Mouse (Mus musculus) urinary bladder, postnatal 14 days (tissue): Measurements from ENCODE around the gene Lemd2.

ENCODE experiments used
- DNase-seq: peaks from one replicate; pipeline ENCODE4 v3.0.0; 2021; ENCODE audit warnings: low spot score

Gene Lemd2

GRCm38 (mm10) chr17:27187059-27187458, 17.2 kb downstream of the Lemd2 start:
- DNase-seq: no peak

- DNase-seq: no peak
Observed at GRCm38 (mm10) chr17:27186068-27186467, 18.2 kb downstream of the Lemd2 start.

DNA sequence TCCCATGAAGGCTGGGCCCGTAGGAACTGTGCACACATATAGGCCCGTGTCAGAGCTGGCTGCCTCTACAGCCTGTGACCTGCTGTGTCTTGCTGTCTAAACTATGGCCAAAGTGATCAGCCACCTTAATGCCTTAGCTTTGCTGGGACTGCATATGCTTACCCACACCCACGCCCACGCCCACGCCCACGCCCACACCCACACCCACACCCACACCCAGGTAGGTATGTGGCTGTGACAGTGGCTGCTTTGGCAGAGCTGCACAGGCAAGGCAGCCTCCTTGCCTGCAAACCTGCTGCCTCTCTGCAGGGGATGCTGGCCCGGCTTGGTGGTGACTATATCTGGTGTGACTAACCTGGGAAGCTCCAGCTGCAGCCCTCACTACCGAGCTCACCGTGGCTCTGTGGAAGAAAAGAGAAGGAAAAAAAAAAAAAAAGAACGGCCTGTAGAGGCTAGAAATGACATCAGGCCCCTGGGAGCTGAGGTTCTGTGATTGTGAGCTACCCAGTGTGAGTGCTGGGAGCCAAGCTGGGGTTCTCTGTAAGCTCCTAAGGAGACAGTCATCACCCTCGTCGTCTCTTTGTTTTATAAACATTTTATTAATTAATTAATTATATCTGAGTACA, 20.5 kb downstream of the Lemd2 start:
- DNase-seq: no peak

GRCm38 (mm10) chr17:27182401-27182800, 21.9 kb downstream of the Lemd2 start:
- DNase-seq: no peak

- DNase-seq: peak; percentile 52
Observed at GRCm38 (mm10) chr17:27181666-27182065, 22.6 kb downstream of the Lemd2 start.

DNA sequence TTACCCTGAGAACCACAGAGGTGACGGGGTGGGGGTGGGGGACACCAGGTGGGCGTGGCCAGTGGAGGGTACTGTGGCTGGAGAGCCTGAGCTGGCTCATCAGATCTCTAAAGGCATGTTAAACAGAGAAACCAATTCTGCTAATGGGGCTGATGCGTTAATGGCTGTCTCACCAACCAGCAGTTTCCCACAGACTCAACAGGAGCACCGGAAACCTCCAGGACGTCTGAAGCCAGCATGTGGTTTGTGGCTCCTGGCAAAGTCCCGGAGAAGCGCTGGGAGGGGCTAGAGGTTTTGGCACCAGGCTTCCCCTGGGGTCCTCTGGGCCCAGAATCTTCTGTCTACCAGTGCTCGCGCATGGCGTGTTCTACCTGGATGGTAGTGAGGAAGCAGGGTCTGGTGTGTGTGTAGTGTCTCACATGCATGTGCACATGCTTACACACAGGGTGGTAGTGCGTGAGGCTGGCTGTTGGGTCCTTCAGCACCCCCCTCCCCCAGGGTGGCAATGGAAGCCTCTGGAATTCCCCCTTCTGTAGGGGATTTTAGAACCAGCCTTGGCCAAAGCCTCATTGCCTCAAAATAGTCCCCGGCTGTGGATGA, 24.5 kb downstream of the Lemd2 start:
- DNase-seq: no peak

DNA sequence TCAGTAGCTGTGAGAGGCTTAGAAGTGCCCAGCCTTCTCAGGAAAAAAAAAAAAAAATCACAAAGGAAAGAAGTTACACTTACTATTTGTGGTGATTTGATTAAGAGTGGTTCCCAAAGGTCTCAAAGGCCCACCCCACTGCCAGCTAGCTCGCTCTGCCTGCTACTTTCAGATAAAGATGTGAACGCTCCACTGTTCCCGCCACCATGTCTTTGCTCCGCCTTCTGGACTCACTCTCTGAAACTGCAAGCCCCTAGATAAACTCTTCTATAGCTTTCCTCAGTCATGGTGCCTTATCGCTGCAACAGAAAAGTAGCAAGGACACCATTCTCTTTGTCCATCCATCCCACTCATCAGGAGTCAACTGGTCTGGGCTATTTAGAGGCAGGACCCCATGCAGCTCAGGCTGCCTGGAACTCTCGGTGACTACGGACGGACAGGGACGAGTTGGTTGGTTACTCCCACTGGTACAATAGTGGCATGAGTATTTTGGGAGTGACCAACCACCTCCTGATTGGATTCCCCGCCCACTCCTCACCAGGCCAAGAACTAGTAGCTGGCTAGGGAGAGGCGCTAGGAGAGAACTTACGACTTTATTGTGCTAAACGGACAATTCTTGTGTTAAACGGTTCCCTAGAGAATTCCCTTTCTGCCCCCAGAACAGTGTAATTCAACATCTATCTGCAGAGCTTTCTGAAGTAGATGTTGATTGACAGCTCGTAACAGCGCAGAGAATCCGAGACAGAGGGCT, 25.7 kb downstream of the Lemd2 start:
- no peak for DNase-seq

- no peak for DNase-seq
Observed at GRCm38 (mm10) chr17:27178019-27178418, 26.2 kb downstream of the Lemd2 start.

- no peak for DNase-seq
Observed at GRCm38 (mm10) chr17:27176754-27177153, 27.5 kb downstream of the Lemd2 start.

DNA sequence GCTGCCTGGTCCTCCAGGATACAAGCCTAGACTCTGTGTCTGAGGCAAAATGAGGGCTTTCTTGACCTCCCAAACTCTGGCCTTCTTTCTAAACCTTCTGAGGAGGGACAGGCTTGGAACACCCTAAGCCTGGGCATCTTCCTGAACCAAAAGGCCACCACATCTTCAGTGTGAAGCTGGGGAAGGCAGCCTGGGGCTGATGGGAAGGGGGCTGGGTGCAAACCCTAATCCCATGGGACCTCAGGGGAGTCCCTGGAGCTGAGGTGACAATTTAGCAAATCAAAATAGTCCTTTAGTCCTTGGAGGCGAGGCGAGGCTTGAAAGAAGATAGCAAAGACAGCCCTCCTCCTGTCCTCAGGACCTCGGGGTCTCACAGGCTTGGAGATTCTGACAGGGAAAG, 28.0 kb downstream of the Lemd2 start:
- no peak for DNase-seq

DNA sequence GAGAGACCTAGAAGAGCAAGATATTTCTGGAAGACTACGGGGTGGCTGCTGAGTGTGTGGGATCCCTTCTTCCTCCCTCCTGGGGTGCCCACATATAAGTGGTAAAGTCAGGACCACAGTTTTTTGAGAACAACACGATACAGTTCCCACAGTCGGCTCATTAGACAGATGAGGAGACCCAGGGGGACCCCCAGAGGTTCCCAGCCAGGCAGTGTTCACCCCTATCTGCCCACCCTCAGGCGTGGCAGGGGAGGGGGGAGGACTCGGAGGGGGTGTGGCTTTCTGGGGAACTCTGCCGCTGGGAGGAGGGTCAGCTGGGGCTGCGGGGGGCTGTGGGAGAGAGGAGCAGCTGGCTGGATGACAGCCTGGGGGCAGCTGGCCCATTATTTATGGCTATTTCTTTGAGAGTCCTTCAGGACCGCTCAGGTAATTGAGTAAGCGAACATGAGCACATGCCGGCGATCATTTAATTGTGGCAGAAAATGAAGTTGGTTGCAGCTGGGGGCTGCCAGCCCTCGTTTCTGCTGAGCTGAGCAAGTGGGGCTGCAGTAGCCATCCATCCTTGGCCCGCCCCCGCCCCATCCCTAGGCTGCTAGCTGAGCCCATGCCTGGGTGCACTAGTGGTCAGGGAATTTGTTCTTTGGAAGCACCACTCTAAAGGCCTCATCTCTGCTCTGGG, 28.9 kb downstream of the Lemd2 start:
- DNase-seq: no peak

GRCm38 (mm10) chr17:27173715-27174114, 30.6 kb downstream of the Lemd2 start:
- DNase-seq: no peak

DNA sequence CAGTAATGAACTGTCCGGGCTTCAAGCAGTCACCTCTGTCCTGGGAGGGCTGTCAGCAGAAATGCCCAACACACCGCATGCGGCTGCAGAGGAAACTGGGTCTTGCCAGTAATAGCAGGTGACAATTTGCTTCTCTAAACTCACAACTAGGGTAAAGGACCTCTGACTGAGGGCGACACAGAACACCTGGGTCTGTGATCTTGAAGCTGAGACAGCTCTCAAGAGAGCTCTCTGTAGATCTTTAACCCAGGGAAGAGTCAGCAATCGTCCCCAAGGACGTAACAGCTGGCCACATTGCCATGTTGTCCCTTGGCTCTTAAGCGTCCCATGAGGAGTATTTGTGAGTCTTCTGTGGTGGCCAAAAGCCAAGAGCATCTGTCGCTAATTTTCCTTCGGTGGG, 31.8 kb downstream of the Lemd2 start:
- no peak for DNase-seq

DNA sequence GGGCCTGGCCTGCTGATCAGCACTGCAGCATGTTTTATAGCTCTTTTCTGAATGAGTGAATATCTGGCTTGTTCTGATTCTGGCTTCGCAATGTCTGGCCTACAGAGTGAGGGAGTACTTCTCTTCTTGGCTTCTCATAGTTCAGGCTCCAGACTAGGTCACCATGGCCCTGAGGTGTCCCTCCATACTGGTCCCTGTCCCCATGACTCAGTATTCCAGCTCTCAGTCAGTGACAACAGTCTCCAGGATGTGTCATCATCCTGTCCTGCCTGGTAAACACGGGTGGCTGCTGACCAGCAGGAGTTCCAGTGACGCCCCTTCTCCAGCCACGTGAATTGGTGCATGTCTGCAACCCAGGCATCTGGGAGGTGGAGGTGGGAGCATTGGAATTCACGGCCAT, 33.1 kb downstream of the Lemd2 start:
- no peak for DNase-seq

DNA sequence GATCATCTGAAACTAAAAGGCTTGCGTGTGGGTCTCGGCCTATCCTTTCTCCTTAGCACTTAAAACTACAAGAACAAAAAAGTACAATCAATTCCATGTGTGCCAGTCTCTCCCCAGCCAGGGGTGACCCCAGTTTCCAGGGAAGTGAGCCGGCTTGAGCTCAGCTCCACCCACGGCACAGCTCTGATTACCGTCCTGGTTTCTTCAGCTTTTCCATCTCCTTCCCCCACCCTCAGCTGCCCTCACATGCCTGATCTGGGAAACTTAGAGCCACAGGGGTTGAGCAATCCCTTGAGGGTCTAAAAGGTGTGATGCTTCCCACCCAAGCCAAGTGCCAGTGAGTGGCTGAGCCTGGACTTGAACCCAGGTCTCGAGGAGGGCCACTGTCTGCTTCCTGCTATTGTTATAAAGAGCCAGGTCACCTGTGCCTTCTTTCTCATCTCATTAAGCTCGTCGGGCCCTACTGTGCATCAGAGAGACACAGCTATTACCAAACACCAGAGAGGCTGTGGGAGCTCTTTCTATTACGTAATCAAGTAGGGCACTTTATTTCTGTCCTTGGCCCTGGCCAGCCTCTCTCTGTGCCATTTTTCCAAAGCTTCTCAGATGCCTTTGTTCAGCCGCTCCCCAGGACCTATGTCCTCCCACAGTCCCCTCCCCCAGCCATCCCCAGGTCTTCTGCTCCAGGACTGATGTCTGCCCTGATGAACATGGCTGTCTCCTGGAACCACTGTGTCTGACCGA, 34.1 kb downstream of the Lemd2 start:
- no peak for DNase-seq

DNA sequence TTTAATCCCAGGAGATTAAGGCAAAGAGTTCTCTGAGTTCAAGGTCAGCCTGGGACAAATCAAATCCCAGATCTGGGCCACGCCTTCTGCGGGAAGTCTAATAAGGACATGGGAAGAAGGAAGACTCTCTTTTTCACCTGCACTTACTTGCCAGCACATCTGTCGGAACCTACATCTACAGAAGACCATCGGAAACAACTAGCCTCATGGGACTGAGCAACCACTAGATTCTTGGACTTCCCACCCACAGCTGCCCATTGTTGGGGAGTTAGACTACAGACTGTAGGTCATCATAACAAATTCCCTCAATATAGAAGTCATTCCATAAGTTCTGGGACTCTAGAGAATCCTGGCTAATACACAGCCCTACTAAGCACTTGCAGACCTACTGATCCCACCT, 35.7 kb downstream of the Lemd2 start:
- no peak for DNase-seq

DNA sequence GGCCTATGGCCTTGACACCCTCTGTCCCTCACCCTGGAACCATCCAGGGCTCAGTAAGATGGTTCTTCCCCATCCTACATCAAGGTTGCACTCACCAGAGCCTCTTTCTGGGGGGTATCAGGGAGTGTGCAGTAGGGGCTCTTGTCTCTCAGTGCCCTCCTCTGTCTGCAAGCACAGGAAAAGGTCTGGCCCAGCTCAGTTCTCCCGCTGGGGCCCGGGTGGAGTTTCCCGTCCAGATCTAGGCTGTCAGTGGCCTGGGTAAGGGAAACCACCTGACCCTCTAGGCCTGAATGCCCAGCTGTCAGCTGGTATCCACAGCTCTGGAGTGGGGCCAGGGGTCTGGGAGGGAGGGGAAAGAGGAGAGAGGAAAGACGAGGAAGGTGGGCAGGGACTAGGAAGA, 36.7 kb downstream of the Lemd2 start, which contains the start of gene Ip6k3:
TSS of gene Ip6k3 (minus strand) at position 251 of the 400 bp plus-strand sequence.
- no peak for DNase-seq

DNA sequence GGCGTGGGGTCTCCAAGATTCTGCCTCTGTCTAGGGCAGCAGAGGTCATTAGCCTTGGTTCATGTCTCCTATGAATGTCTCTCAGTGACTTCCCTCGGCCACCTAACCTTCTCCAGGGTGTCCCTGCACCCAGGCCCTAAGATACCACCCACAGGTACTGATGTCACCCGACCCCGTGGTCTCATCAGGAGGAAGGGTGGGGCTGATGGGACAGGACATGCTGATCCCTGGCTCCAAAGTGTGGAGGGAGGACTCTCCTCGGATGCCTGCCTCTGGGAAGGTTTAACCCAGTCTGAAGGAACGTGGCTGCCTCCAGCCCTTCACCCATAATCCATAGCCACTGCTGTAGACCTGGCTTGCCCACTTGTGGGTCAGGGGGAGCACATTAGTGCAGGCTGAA, 37.4 kb downstream of the Lemd2 start:
- no peak for DNase-seq

DNA sequence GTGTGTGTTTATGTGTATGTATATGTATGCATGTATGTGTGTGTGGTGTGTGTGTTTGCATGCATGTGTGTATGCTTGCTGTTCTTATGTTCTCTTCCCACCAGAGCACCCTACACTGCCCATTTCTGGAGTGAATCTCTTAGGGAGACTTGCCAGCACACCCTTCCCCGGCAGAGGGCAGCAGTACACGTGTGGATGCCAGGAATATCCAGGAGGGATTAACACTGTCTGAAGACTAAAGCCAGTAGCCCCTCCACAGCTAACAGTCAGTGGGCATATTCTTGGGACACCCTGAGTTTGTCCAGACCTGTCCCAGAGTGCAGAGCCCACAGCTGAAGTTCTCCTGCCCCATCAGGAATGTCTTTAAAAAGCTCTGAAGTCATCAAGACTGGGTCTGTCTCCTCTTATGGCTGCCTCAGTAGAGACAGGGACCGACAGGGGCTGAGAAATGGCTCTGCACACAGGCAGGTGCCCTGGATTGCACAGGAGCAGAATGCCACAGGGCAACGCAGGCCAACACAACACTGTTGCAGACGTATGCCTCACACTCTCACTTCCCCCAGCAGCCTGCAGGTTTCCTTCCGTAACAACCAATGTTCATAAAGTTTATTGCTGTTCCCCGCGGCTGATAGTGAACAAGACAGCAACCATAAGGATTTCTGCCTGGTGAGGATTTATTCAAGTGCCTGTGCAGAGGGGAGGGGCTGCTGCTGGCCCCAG, 39.1 kb downstream of the Lemd2 start:
- peak; percentile 41 for DNase-seq

- DNase-seq: peak; percentile 42
Observed at GRCm38 (mm10) chr17:27160905-27161304, 43.4 kb downstream of the Lemd2 start.

DNA sequence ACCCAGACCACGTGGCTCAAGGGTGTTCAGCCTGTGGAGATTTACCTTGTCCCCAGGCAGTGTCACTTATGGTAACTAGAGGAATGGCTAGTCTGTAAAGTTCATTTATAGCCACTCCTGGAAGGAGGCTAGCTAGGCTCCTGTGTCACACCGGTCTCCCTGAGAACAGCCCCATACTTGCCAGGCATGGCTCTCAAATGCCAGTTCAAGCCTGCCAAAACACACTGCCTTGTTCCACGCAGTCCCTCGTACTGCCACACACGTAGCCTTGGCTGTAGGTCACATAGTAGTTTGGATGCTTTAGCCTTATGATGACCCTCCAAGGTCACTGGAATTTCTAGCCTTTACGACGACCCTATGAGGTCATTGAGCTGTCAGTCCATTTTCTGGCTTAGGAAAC, 45.1 kb downstream of the Lemd2 start:
- no peak for DNase-seq
